Mouse (Mus musculus) mouse trophoblast stem cell (cell line): ENCODE data around the gene Abhd17a.

Experiments used
- in situ Hi-C, 2 experiments: fragments of 300-500 bp; cut with MseI, MboI; formaldehyde crosslinking; loops; 2 replicates in 1 of 2; 3 replicates in 1 of 2; pipeline ENCODE4 v1.15.1; 2025

Abhd17a gene

GRCm38 (mm10) chr10:80548428-80549006 lies 41.6 kb downstream of the Abhd17a start:
- in situ Hi-C loops, result no loop called here

- in situ Hi-C loops, result no loop called here
Observed at GRCm38 (mm10) chr10:80547539-80547938, 42.6 kb downstream of the Abhd17a start.

- in situ Hi-C loops, result no loop called here
Observed at GRCm38 (mm10) chr10:80546945-80547344, 43.2 kb downstream of the Abhd17a start.

- in situ Hi-C loops, result no loop called here
Observed at GRCm38 (mm10) chr10:80545590-80545989, 44.6 kb downstream of the Abhd17a start.

GRCm38 (mm10) chr10:80543873-80544272 lies 46.3 kb downstream of the Abhd17a start:
- in situ Hi-C loops, result no loop called here

GRCm38 (mm10) chr10:80539493-80539892 lies 50.6 kb downstream of the Abhd17a start:
- in situ Hi-C loops, result no loop called here

GRCm38 (mm10) chr10:80538710-80539394 lies 51.3 kb downstream of the Abhd17a start, which contains the start of gene Atp8b3:
TSS of gene Atp8b3 (minus strand) at chr10:80539124.
- in situ Hi-C loops, result no loop called here

GRCm38 (mm10) chr10:80538180-80538579 lies 52.0 kb downstream of the Abhd17a start:
- in situ Hi-C loops, result no loop called here

- in situ Hi-C loops, result no loop called here
Observed at GRCm38 (mm10) chr10:80535711-80536110, 54.4 kb downstream of the Abhd17a start.

- in situ Hi-C loops, result no loop called here
Observed at GRCm38 (mm10) chr10:80535071-80535470, 55.1 kb downstream of the Abhd17a start.

GRCm38 (mm10) chr10:80533704-80534103 lies 56.4 kb downstream of the Abhd17a start:
- in situ Hi-C loops, result no loop called here
